Mouse (Mus musculus) stomach, postnatal 0 days (tissue): ENCODE results near the gene Krt24. TPM values are rescaled to one million over a fixed set of nuclear protein-coding genes. Genes with fewer than 3 reads are reported as not detected.

ENCODE experiments used
- ATAC-seq: fragments of 200-750 bp; cut with Nextera tagmentation; 2 replicates; pipeline ENCODE4 v1.8.0; 2017; ENCODE audit not compliant: low FRiP score, low TSS enrichment
- DNase-seq: peaks from one replicate; pipeline ENCODE4 v3.0.0-alpha.2; 2016; ENCODE audit warnings: low spot score
- H3K27ac ChIP-seq: fragments of 300-500 bp; sonication (generic); replicated peaks from 2 replicates; pipeline ENCODE4 v1.5.1; 2014; ENCODE audit warnings: mild to moderate bottlenecking, control low read depth
- H3K27me3 ChIP-seq: fragments of 300-500 bp; sonication (generic); 2 replicates; pipeline ENCODE4 v1.6.1; 2014; ENCODE audit warnings: low read length; ENCODE audit not compliant: control insufficient read depth, insufficient read depth
- H3K36me3 ChIP-seq: fragments of 300-500 bp; sonication (generic); 2 replicates; pipeline ENCODE4 v1.6.1; 2014; ENCODE audit warnings: low read length, mixed read lengths; ENCODE audit not compliant: control insufficient read depth, insufficient read depth
- H3K4me1 ChIP-seq: fragments of 300-500 bp; sonication (generic); replicated peaks from 2 replicates; pipeline ENCODE4 v1.6.1; 2014; ENCODE audit warnings: antibody characterized with exemption; ENCODE audit not compliant: control insufficient read depth, insufficient read depth
- H3K4me2 ChIP-seq: fragments of 300-500 bp; sonication (generic); replicated peaks from 2 replicates; pipeline ENCODE4 v1.6.1; 2014; ENCODE audit warnings: low read depth, mild to moderate bottlenecking, control low read depth, moderate library complexity
- H3K4me3 ChIP-seq: fragments of 300-500 bp; sonication (generic); 2 replicates; pipeline ENCODE4 v1.5.1; 2014; ENCODE audit warnings: low read depth, low read length, control low read depth
- H3K9ac ChIP-seq: fragments of 300-500 bp; sonication (generic); 2 replicates; pipeline ENCODE4 v1.6.1; 2014; ENCODE audit warnings: mild to moderate bottlenecking, low read length, control low read depth, mixed read lengths
- H3K9me3 ChIP-seq: fragments of 300-500 bp; sonication (generic); 2 replicates; pipeline ENCODE4 v1.6.1; 2016; ENCODE audit warnings: low read length; ENCODE audit not compliant: control insufficient read depth
- CTCF ChIP-seq: IDR thresholded peaks from 2 replicates; pipeline ENCODE4 v1.5.1; 2016; ENCODE audit warnings: antibody characterized with exemption, low read depth, mild to moderate bottlenecking, moderate library complexity
- EP300 ChIP-seq: optimal IDR thresholded peaks from 2 replicates; pipeline ENCODE3; 2016; ENCODE audit warnings: antibody characterized with exemption
- WGBS: fragments of 180-500 bp; shearing (Covaris S2); extraction: QIAGEN DNeasy Blood & Tissue Kit; methylation state at CpG from one replicate; pipeline ENCODE4 v1.1.7; 2014; 5-methylcytosine and 5-hydroxymethylcytosine counted together
- polyA plus RNA-seq: library from polyadenylated mRNA; unstranded; fragments of >200 nt; fragmentation: Nextera tagmentation; extraction: Ambion mirVana; gene quantifications from 2 replicates; pipeline ENCODE4 v1.2.1, GENCODE M21; 2015

The Krt24 gene
- polyA plus RNA-seq, 1 experiment from 2014 or later: not detected

- Histone ChIP-seq H3K9me3 (no peaks in the 10 kb centered on the region), H3K36me3 (no peaks in the 10 kb centered on the region), H3K4me2 (no peak overlapping the region), H3K27me3 (no peaks in the 10 kb centered on the region), H3K4me3 (no peak overlapping the region), H3K27ac (no peak overlapping the region), H3K9ac (no peak overlapping the region), H3K4me1 (no peaks in the 10 kb centered on the region)
- ATAC-seq (no peak), DNase-seq (no peak)
- WGBS: 76% methylated on average over 5 of the region's 5 CpGs
- TF ChIP-seq EP300 (no peak), CTCF (no peak)
These were observed 1.1 kb downstream of the Krt24 start for GRCm38 (mm10) chr11:99284011-99284410.

GRCm38 (mm10) chr11:99283334-99283733 lies 1.7 kb downstream of the Krt24 start:
- no peak for ATAC-seq
- Histone ChIP-seq H3K27ac (no peak overlapping the region), H3K9me3 (no peaks in the 10 kb centered on the region), H3K36me3 (no peaks in the 10 kb centered on the region), H3K27me3 (no peaks in the 10 kb centered on the region), H3K4me1 (no peaks in the 10 kb centered on the region), H3K9ac (no peak overlapping the region), H3K4me3 (no peak overlapping the region), H3K4me2 (no peak overlapping the region)
- TF ChIP-seq EP300 (no peak), CTCF (no peak)
- WGBS: 52% methylated on average over 4 of the region's 4 CpGs
- no peak for DNase-seq

- no peak overlapping the region for H3K4me3 ChIP-seq
- no peak overlapping the region for H3K27ac ChIP-seq
- DNase-seq: no peak
- ATAC-seq: no peak
- no peaks in the 10 kb centered on the region for H3K36me3 ChIP-seq
- H3K9ac ChIP-seq: no peak overlapping the region
- no peaks in the 10 kb centered on the region for H3K27me3 ChIP-seq
- H3K9me3 ChIP-seq: no peaks in the 10 kb centered on the region
- H3K4me2 ChIP-seq: no peak overlapping the region
- 72% methylated on average over 9 of the region's 9 CpGs for WGBS
- no peaks in the 10 kb centered on the region for H3K4me1 ChIP-seq
- no peak for TF ChIP-seq CTCF
- no peak for TF ChIP-seq EP300
These were observed 3.9 kb downstream of the Krt24 start for GRCm38 (mm10) chr11:99281116-99281515.

- H3K4me1 ChIP-seq: no peaks in the 10 kb centered on the region
- H3K27ac ChIP-seq: no peak overlapping the region
- H3K27me3 ChIP-seq: no peaks in the 10 kb centered on the region
- H3K4me2 ChIP-seq: no peak overlapping the region
- H3K9ac ChIP-seq: no peak overlapping the region
- TF ChIP-seq CTCF: no peak
- TF ChIP-seq EP300: no peak
- H3K9me3 ChIP-seq: no peaks in the 10 kb centered on the region
- H3K4me3 ChIP-seq: no peak overlapping the region
- DNase-seq: no peak
- no peak for ATAC-seq
- WGBS: 59% methylated on average over 5 of the region's 5 CpGs
- H3K36me3 ChIP-seq: no peaks in the 10 kb centered on the region
These were observed 5.1 kb downstream of the Krt24 start for GRCm38 (mm10) chr11:99279986-99280385.

- no peak for ATAC-seq
These were observed 8.3 kb downstream of the Krt24 start for GRCm38 (mm10) chr11:99276786-99277185.

GRCm38 (mm10) chr11:99275624-99276023 lies 9.4 kb downstream of the Krt24 start:
- ATAC-seq (no peak), DNase-seq (no peak)
- H3K4me2 ChIP-seq: no peak overlapping the region
- no peaks in the 10 kb centered on the region for H3K4me1 ChIP-seq
- H3K9me3 ChIP-seq: no peaks in the 10 kb centered on the region
- H3K27ac ChIP-seq: no peak overlapping the region
- no peak overlapping the region for H3K9ac ChIP-seq
- no peak for TF ChIP-seq EP300
- TF ChIP-seq CTCF: no peak
- H3K27me3 ChIP-seq: no peaks in the 10 kb centered on the region
- no peak overlapping the region for H3K4me3 ChIP-seq
- 67% methylated on average over 6 of the region's 6 CpGs for WGBS
- H3K36me3 ChIP-seq: no peaks in the 10 kb centered on the region

More at GRCm38 (mm10) chr11:99276786-99277185, 8.3 kb downstream of the Krt24 start:
- Histone ChIP-seq H3K27me3 (no peaks in the 10 kb centered on the region), H3K9ac (no peak overlapping the region), H3K36me3 (no peaks in the 10 kb centered on the region), H3K27ac (no peak overlapping the region), H3K9me3 (no peaks in the 10 kb centered on the region), H3K4me1 (no peaks in the 10 kb centered on the region), H3K4me3 (no peak overlapping the region), H3K4me2 (no peak overlapping the region)
- TF ChIP-seq EP300 (no peak), CTCF (no peak)
- 24% methylated on average over 7 of the region's 7 CpGs for WGBS
- no peak for DNase-seq
